Mouse (Mus musculus) adrenal gland, adult (tissue): ENCODE data around the gene Myo5a.

ENCODE experiments used
- DNase-seq, 2 experiments: peaks; one replicate each; pipeline ENCODE4 v3.0.0; 2022 to 2023; ENCODE audit warnings: low spot score in 1 of 2; ENCODE audit not compliant: inconsistent age in 2 of 2

The Myo5a gene

GRCm38 (mm10) chr9:75193858-75194257 is 123.0 kb downstream of the Myo5a start:
- DNase-seq: peak in 1 of 2 experiments; percentile 30

GRCm38 (mm10) chr9:75196335-75196734 is 125.5 kb downstream of the Myo5a start:
- peak; percentile 82 to 89 for DNase-seq

GRCm38 (mm10) chr9:75197297-75197696 is 126.5 kb downstream of the Myo5a start:
- DNase-seq: peak; percentile 70 to 77

GRCm38 (mm10) chr9:75201506-75201905 is 130.7 kb downstream of the Myo5a start:
- DNase-seq: peak; percentile 37 to 79

DNA sequence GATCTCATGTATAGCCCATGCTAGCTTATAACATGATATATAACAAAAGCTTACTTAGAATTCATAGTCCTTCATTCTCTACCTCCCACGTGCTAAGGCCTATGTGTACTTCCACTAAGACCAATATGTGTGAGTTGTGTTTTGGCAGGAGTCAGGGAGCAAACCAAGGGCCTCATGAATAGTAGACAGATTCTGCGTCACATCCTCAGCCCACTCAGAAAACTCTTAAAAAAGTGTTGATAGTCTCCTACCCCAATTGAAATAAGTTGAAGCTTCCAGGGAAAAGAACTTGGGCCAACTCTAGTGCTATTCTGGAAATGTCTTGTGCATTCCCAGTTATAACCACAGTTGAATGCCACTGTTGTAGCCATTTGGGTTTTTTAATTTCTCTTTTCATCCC is 131.2 kb downstream of the Myo5a start:
- DNase-seq: no peak

GRCm38 (mm10) chr9:75209246-75209645 is 138.4 kb downstream of the Myo5a start:
- no peak for DNase-seq

- DNase-seq: no peak
These were observed 139.5 kb downstream of the Myo5a start for GRCm38 (mm10) chr9:75210269-75210668.

GRCm38 (mm10) chr9:75214743-75215413 is 144.1 kb downstream of the Myo5a start:
- no peak for DNase-seq

DNA sequence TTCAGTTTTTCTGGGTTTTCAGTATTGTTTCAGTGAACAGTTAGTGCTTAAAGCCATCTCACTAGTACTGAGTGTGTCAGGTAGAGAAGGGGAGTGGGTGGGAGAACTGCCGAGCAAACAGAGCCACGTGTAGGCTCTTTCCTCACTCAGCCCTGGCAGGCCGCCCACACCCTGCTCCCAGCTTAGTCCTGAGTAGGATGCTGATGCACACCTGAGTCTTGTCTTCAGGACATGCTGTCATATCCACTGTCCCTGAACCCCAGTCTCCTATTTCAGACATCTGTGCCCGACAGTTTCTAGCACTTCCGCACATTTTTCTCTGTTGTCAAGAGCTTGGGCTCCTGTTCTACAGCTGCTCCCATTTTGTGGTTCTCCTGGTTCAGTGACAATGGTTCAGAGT is 149.1 kb downstream of the Myo5a start:
- DNase-seq: no peak

- peak; percentile 69 to 86 for DNase-seq
These were observed 150.8 kb downstream of the Myo5a start for GRCm38 (mm10) chr9:75221420-75222287.

DNA sequence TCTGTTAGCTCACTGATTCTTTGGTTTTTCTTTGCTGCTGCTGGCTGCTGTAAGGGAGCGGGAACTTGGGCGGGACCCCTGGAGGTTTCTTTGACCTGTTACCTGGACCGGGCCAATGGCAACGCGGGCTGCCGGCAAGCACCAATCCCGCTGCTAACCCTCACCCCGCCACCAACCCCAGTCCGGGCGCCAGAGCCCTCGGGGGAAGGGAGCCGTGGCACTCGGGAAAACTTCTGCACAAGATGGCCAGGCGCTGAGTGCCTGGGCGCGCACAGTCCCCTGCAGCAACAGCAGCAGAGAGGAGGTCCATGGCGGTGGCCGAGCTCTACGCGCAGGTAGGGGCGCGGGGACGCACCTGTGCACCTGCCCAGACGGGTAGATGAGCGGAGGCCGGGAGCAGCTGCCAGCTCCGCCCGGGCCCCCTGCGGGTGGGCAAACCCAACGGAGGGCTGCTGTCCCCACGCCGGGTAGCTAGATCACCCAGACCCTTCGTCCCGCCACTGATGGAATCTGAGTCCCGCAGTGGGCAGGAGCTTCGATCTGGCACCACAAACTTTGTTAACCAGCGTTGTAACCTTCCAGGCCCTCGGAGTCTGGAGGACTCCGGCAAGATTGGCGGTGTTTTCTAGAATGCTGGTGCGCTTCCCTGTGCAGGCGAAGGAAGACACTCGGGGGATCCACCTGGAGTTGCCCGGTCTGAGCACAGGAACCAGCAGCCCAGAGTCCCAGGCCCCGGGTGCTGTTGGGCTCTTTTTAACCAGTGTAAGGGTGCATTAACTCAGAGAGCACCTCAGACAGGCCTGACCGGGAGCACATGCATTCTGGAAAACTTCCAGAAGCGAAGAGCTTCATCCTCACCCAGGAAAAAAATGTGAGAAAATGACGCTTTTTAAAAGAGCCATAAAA is 161.3 kb downstream of the Myo5a start, which contains the start of gene Myo5c:
Gene Myo5c (plus strand): TSS at position 180 of the 906 bp plus-strand sequence.
- peak; percentile 43 to 77 for DNase-seq

DNA sequence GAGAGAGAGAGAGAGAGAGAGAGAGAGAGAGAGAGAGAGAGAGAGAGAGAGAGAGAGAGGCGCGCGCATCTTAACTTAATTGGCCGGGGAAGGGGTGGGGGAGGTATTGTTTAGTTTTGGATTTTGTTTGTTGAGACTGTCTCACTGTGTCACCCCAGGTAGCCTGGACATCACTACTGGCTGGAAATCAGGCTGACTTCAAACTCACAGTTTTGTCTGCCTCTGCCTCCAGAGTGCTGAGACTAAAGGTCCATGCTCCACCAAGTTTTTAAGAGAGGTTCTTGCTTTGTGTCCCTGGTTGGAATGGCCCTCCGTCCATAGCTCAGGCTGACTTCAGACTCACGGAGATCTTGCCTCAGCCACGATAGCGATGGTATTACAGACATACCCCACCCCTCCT is 162.0 kb downstream of the Myo5a start:
- DNase-seq: no peak

DNA sequence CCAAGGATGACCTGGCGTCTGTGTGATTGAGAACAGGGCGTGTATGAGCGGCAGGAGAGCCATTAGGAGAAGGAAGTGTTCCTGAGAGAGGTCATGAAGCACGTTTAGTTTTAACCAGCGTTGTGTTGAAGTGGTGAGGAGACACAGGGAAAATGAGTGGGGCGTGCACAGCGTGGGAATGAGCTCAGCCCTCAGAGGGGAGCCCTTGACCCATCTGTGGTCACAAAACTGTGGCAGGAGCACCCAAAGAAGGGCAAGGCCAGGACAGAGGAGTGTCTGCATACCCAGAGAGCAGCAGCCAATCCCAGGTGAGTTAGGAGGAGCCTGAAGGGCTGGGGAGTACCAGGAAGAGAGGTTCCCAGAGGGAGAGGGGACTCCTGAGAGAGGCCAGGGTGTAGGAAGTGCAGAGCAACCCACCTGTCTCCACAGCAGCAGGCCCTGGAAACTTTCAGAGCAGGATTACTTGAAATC is 163.5 kb downstream of the Myo5a start:
- peak; percentile 27 to 62 for DNase-seq

- DNase-seq: no peak
These were observed 164.3 kb downstream of the Myo5a start for GRCm38 (mm10) chr9:75234983-75235627.

DNA sequence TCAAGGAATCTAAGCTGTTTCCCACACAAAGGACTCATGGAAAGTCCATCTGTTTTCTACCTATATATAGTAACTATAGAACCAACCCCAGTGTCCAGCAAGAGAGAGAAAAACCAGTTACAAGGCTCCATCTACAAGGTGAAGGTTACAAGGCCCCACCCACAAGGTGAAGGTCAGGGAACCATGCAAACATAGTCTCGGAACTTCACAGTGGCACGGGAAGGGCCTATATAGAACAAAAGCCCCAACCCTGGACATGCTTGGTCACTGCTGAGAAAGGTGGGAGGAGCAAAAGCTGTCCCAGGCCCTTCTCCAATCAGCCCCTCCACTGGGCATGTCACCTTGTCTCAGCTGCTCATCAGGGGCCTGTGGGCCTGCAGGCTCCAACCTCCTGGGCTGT is 164.9 kb downstream of the Myo5a start:
- DNase-seq: no peak

DNA sequence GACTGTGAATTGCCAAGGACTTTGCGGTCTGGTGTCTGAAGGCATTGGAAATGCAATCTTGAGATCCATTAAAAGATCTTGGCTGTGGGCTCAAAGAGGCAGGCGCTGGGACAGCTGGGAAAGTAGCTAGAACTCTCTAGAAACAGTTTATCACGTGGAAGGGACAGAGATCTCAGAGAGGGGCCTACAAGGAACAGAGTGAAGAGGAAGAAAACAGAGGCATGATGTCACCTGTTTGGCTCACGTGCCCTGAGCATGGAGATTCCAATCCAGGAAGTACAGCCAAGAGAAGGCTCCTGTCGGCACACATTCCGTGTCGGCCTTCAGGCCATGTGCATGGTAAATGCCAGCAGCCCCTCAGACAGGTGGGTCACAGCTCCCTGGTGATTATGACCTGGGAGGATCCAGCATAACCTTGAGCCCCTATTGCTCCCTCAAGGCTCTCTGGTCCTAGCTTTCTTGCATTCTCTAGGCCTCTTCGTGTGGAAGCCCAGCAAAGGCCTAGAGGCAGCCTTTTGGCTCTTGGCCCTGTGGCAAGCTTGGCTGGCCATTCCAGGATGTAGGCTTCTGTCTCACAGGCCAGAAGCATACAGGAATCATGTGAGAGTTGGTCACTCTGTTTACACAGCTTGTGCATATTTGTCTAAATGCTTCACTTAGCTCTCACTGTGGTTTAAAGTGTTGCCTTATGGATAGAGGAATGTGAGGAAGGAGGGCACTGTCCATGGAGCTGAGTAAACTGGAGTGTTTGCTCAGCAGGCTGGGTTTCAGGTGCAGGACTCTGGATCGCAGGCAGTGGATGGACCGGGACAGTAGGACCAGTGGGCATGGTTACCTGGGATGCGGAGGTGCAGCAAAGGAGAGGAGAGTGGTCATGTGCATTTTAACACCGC is 165.8 kb downstream of the Myo5a start:
- no peak for DNase-seq

DNA sequence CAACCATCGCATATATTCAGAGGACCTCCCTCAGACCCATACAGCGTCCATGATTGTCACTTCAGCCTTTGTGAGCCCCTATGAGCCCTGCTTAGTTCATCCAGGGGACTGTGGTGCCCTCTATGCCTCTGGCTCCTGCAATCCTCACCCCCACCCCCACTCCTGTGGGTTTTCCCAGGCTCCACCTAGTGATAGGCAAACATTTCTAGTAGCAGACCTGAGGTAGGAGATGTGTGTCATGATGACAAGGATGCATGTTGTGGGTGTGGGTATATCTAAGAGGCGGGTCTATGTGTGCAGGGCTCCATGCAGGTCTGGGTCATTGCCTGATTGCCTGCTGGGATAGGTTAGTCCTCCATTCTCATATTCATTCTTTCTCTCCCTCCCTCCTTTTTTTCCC is 167.4 kb downstream of the Myo5a start:
- no peak for DNase-seq

DNA sequence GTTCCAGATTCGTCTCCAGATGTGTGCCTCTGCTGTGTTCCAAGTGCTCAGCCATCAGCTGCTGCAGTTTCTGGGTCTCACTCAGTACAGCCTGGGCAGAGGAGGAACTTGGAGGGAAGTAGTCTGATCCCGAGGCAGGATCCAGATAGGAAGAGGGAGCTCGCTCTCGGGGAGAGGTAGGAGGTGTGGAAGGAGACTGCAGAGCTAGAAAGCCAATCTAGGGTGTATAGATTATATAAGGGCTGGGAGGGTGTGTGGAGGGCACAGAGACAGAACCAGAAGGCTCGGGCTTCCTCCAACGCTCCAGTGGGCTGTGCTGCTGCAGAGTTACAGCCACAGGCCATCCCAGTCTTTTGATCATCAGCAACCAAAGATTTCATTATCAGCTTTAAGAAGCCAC is 172.2 kb downstream of the Myo5a start:
- DNase-seq: no peak

GRCm38 (mm10) chr9:75243730-75244406 is 173.1 kb downstream of the Myo5a start:
- no peak for DNase-seq
